Mouse (Mus musculus): ENCODE measurements around the gene H2-T24. TPM values are rescaled to one million over a fixed set of nuclear protein-coding genes. Genes with fewer than 3 reads are reported as not detected.
A peak's percentile ranks its signal among the peaks of the same experiment; 100 is the strongest.
"Not testable (repeated sequence)": the region's sequence is repeated elsewhere in the genome, so short reads cannot be mapped to it uniquely, and the experiment has no call there.

Gene H2-T24
- polyA plus RNA-seq, 1 experiment from 2014 or later = 4.2 TPM

GRCm38 (mm10) chr17:36022098-36022497 is 1.7 kb upstream of the H2-T24 start:
- WGBS = 93% methylated on average over 9 of the region's 9 CpGs
- Histone ChIP-seq H3K4me1 (peaks cover 3% of the 10 kb centered on the region; the same call in 1 of the 2 replicates), H3K27me3 (replicated peaks) (no peaks in the 10 kb centered on the region), H3K9ac (no peak overlapping the region), H3K27ac (no peak overlapping the region), H3K4me2 (no peak overlapping the region), H3K9me3 (no peaks in the 10 kb centered on the region), H3K4me3 (replicated peaks) (no peak overlapping the region), H3K36me3 (no peaks in the 10 kb centered on the region)
- ATAC-seq (ENCODE audit: insufficient read depth, low FRiP score, low read depth) = no peak

- 96% methylated on average over 1 of the region's 1 CpGs for WGBS
- no peak overlapping the region for H3K27ac ChIP-seq
- no peak overlapping the region for H3K9ac ChIP-seq
- no peak overlapping the region for H3K4me2 ChIP-seq
- no peaks in the 10 kb centered on the region for H3K27me3 ChIP-seq (replicated peaks)
- H3K4me3 ChIP-seq (replicated peaks) = no peak overlapping the region
- no peaks in the 10 kb centered on the region for H3K36me3 ChIP-seq
- H3K4me1 ChIP-seq = peaks cover 3% of the 10 kb centered on the region; the same call in 1 of the 2 replicates
- H3K9me3 ChIP-seq = no peaks in the 10 kb centered on the region
- no peak for ATAC-seq (ENCODE audit: insufficient read depth, low FRiP score, low read depth)
Observed at GRCm38 (mm10) chr17:36021309-36021708, 949 bp upstream of the H2-T24 start.

- ATAC-seq (ENCODE audit: insufficient read depth, low FRiP score, low read depth) = no peak
- no peaks in the 10 kb centered on the region for H3K27me3 ChIP-seq (replicated peaks)
Observed at GRCm38 (mm10) chr17:36019519-36019918, 841 bp downstream of the H2-T24 start.

GRCm38 (mm10) chr17:36018979-36019378 is 1.4 kb downstream of the H2-T24 start:
- Histone ChIP-seq H3K36me3 (peaks cover 10% of the 10 kb centered on the region; the same call in 1 of the 2 replicates), H3K4me1 (peaks cover 3% of the 10 kb centered on the region; the same call in 1 of the 2 replicates), H3K4me2 (no peak overlapping the region), H3K9ac (no peak overlapping the region), H3K9me3 (no peaks in the 10 kb centered on the region), H3K27ac (no peak overlapping the region), H3K4me3 (replicated peaks) (no peak overlapping the region), H3K27me3 (replicated peaks) (no peaks in the 10 kb centered on the region)
- no peak for ATAC-seq (ENCODE audit: insufficient read depth, low FRiP score, low read depth)
- 56% methylated on average over 2 of the region's 2 CpGs for WGBS

More at GRCm38 (mm10) chr17:36019519-36019918, 841 bp downstream of the H2-T24 start:
- no peak overlapping the region for H3K27ac ChIP-seq
- peaks cover 3% of the 10 kb centered on the region; the same call in 1 of the 2 replicates for H3K4me1 ChIP-seq
- H3K4me2 ChIP-seq = no peak overlapping the region
- WGBS = 61% methylated on average over 3 of the region's 3 CpGs
- H3K9ac ChIP-seq = no peak overlapping the region
- no peak overlapping the region for H3K4me3 ChIP-seq (replicated peaks)
- no peaks in the 10 kb centered on the region for H3K9me3 ChIP-seq
- H3K36me3 ChIP-seq = peaks cover 5% of the 10 kb centered on the region; the same call in 1 of the 2 replicates

- Histone ChIP-seq H3K4me1 (no peaks in the 10 kb centered on the region), H3K4me2 (no peak overlapping the region), H3K4me3 (replicated peaks) (no peak overlapping the region), H3K36me3 (peaks cover 10% of the 10 kb centered on the region; the same call in 1 of the 2 replicates), H3K9me3 (no peaks in the 10 kb centered on the region), H3K27ac (no peak overlapping the region), H3K9ac (no peak overlapping the region), H3K27me3 (replicated peaks) (no peaks in the 10 kb centered on the region)
- 86% methylated on average over 5 of the region's 5 CpGs for WGBS
- no peak for ATAC-seq (ENCODE audit: insufficient read depth, low FRiP score, low read depth)
Observed at GRCm38 (mm10) chr17:36017046-36017445, 3.3 kb downstream of the H2-T24 start.

- 88% methylated on average over 5 of the region's 5 CpGs for WGBS
- ATAC-seq (ENCODE audit: insufficient read depth, low FRiP score, low read depth) = no peak
- Histone ChIP-seq H3K9me3 (no peaks in the 10 kb centered on the region), H3K4me2 (no peak overlapping the region), H3K4me1 (no peaks in the 10 kb centered on the region), H3K9ac (no peak overlapping the region), H3K27ac (no peak overlapping the region), H3K36me3 (peaks cover 10% of the 10 kb centered on the region; the same call in 1 of the 2 replicates), H3K4me3 (replicated peaks) (no peak overlapping the region), H3K27me3 (replicated peaks) (no peaks in the 10 kb centered on the region)
Observed at GRCm38 (mm10) chr17:36014977-36015376, 5.4 kb downstream of the H2-T24 start.

- H3K4me2 ChIP-seq; H3K9me3 ChIP-seq; H3K9ac ChIP-seq; H3K4me3 ChIP-seq (replicated peaks); H3K27me3 ChIP-seq (replicated peaks); H3K36me3 ChIP-seq; ATAC-seq (ENCODE audit: insufficient read depth, low FRiP score, low read depth); H3K4me1 ChIP-seq; H3K27ac ChIP-seq: not testable (repeated sequence)
- 94% methylated on average over 7 of the region's 7 CpGs for WGBS
Observed at GRCm38 (mm10) chr17:36004409-36004808, 16.0 kb downstream of the H2-T24 start.

- Histone ChIP-seq H3K4me2 (no peak overlapping the region), H3K9me3 (no peaks in the 10 kb centered on the region), H3K36me3 (0 out of 2 replicates have a peak, but pooled peaks cover 10% of the 10 kb centered on the region), H3K4me1 (no peaks in the 10 kb centered on the region), H3K4me3 (replicated peaks) (no peak overlapping the region), H3K27me3 (replicated peaks) (no peaks in the 10 kb centered on the region), H3K9ac (no peak overlapping the region), H3K27ac (no peak overlapping the region)
- no peak for ATAC-seq (ENCODE audit: insufficient read depth, low FRiP score, low read depth)
- WGBS = 92% methylated on average over 7 of the region's 7 CpGs
Observed at GRCm38 (mm10) chr17:36003331-36003730, 17.0 kb downstream of the H2-T24 start.

- peak; percentile 63 for ATAC-seq (ENCODE audit: insufficient read depth, low FRiP score, low read depth)
- Histone ChIP-seq H3K4me1 (no peaks in the 10 kb centered on the region), H3K4me3 (replicated peaks) (no peak overlapping the region), H3K27me3 (replicated peaks) (no peaks in the 10 kb centered on the region), H3K9me3 (no peaks in the 10 kb centered on the region), H3K36me3 (0 out of 2 replicates have a peak, but pooled peaks cover 10% of the 10 kb centered on the region), H3K9ac (no peak overlapping the region), H3K27ac (no peak overlapping the region), H3K4me2 (no peak overlapping the region)
- 92% methylated on average over 6 of the region's 6 CpGs for WGBS
Observed at GRCm38 (mm10) chr17:36001966-36002365, 18.4 kb downstream of the H2-T24 start.

- 86% methylated on average over 12 of the region's 12 CpGs for WGBS
- Histone ChIP-seq H3K9ac (no peak overlapping the region), H3K36me3 (0 out of 2 replicates have a peak, but pooled peaks cover 7% of the 10 kb centered on the region), H3K9me3 (no peaks in the 10 kb centered on the region), H3K4me3 (replicated peaks) (no peak overlapping the region), H3K27ac (no peak overlapping the region), H3K27me3 (replicated peaks) (no peaks in the 10 kb centered on the region), H3K4me2 (no peak overlapping the region), H3K4me1 (no peaks in the 10 kb centered on the region)
- no peak for ATAC-seq (ENCODE audit: insufficient read depth, low FRiP score, low read depth)
Observed at GRCm38 (mm10) chr17:36001121-36001897, 19.1 kb downstream of the H2-T24 start.

GRCm38 (mm10) chr17:36000349-36000748 is 20.0 kb downstream of the H2-T24 start:
- no peak for ATAC-seq (ENCODE audit: insufficient read depth, low FRiP score, low read depth)
- H3K4me3 ChIP-seq (replicated peaks) = no peak overlapping the region
- no peak overlapping the region for H3K4me2 ChIP-seq
- H3K27ac ChIP-seq = no peak overlapping the region
- no peaks in the 10 kb centered on the region for H3K27me3 ChIP-seq (replicated peaks)
- no peaks in the 10 kb centered on the region for H3K36me3 ChIP-seq
- 72% methylated on average over 4 of the region's 4 CpGs for WGBS
- no peaks in the 10 kb centered on the region for H3K9me3 ChIP-seq
- H3K4me1 ChIP-seq = 0 out of 2 replicates have a peak, but pooled peaks cover 2% of the 10 kb centered on the region
- H3K9ac ChIP-seq = no peak overlapping the region

- no peak overlapping the region for H3K27ac ChIP-seq
- no peaks in the 10 kb centered on the region for H3K9me3 ChIP-seq
- no peak overlapping the region for H3K4me3 ChIP-seq (replicated peaks)
- H3K4me1 ChIP-seq = 0 out of 2 replicates have a peak, but pooled peaks cover 3% of the 10 kb centered on the region
- no peaks in the 10 kb centered on the region for H3K36me3 ChIP-seq
- H3K27me3 ChIP-seq (replicated peaks) = no peaks in the 10 kb centered on the region
- H3K4me2 ChIP-seq = no peak overlapping the region
- H3K9ac ChIP-seq = no peak overlapping the region
- 83% methylated on average over 7 of the region's 7 CpGs for WGBS
- ATAC-seq (ENCODE audit: insufficient read depth, low FRiP score, low read depth) = no peak
Observed at GRCm38 (mm10) chr17:35999356-35999755, 21.0 kb downstream of the H2-T24 start.

Measured in stomach, embryonic 15.5 days (tissue).